Mouse (Mus musculus): ENCODE measurements at regions not wholly inside any gene's neighbourhood (a gene's known extent, or its start where the extent isn't known, plus 50 kb on each side); places are given as distances from the start of the nearest gene placed in this dataset.

GRCm38 (mm10) chr13:60019291-60020174, 157.6 kb downstream of the Gas1 start:
- intact Hi-C loops (cut with DNase I), result loop anchor here (10.0 kb wide), 1 partner anchor 55 kb away; no protein-coding TSS in a partner anchor
- TF ChIP-seq CTCF (IDR thresholded peaks at IDR 0.05), result no peak
- no peak overlapping the region for H3K4me3 ChIP-seq
- H3K27ac ChIP-seq, result peak overlapping the region; percentile 73
- DNase-seq, result peak; percentile 79

GRCm38 (mm10) chr13:60015854-60016366, 161.3 kb downstream of the Gas1 start:
- DNase-seq, result peak; percentile 51
- Histone ChIP-seq H3K27ac (peak overlapping the region; percentile 69), H3K4me3 (no peak overlapping the region)
- intact Hi-C loops (cut with DNase I), result loop anchor here (10.0 kb wide), 1 partner anchor 59 kb away; no protein-coding TSS in a partner anchor
- TF ChIP-seq CTCF (IDR thresholded peaks at IDR 0.05), result no peak

GRCm38 (mm10) chr13:60012046-60012813, 164.9 kb downstream of the Gas1 start:
- Histone ChIP-seq H3K27ac (peak overlapping the region; percentile 76), H3K4me3 (peak overlapping the region; percentile 28)
- intact Hi-C loops (cut with DNase I), result loop anchor here (10.0 kb wide), 1 partner anchor 63 kb away; no protein-coding TSS in a partner anchor
- no peak for TF ChIP-seq CTCF (IDR thresholded peaks at IDR 0.05)
- DNase-seq, result peak; percentile 77

GRCm38 (mm10) chr13:60011092-60011491, 166.1 kb downstream of the Gas1 start:
- TF ChIP-seq CTCF (IDR thresholded peaks at IDR 0.05), result no peak
- H3K27ac ChIP-seq, result no peak overlapping the region; the same call in 1 of the 2 replicates
- no peak for DNase-seq
- H3K4me3 ChIP-seq, result no peak overlapping the region
- intact Hi-C loops (cut with DNase I), result loop anchor here (10.0 kb wide), 1 partner anchor 64 kb away; no protein-coding TSS in a partner anchor

GRCm38 (mm10) chr13:60007593-60007992, 169.6 kb downstream of the Gas1 start:
- peak; percentile 23 for DNase-seq
- intact Hi-C loops (cut with DNase I), result no loop called here
- TF ChIP-seq CTCF (IDR thresholded peaks at IDR 0.05), result no peak
- no peak overlapping the region for H3K27ac ChIP-seq
- no peak overlapping the region for H3K4me3 ChIP-seq

GRCm38 (mm10) chr13:60007031-60007430, 170.1 kb downstream of the Gas1 start:
- DNase-seq, result no peak
- no peak overlapping the region for H3K4me3 ChIP-seq
- TF ChIP-seq CTCF (IDR thresholded peaks at IDR 0.05), result no peak
- intact Hi-C loops (cut with DNase I), result no loop called here
- H3K27ac ChIP-seq, result no peak overlapping the region

- Histone ChIP-seq H3K4me3 (no peak overlapping the region), H3K27ac (no peak overlapping the region)
- TF ChIP-seq CTCF (IDR thresholded peaks at IDR 0.05), result no peak
- intact Hi-C loops (cut with DNase I), result no loop called here
- no peak for DNase-seq
Measured at GRCm38 (mm10) chr13:60004611-60005010, 172.6 kb downstream of the Gas1 start.

GRCm38 (mm10) chr13:60002098-60002497, 175.1 kb downstream of the Gas1 start:
- intact Hi-C loops (cut with DNase I), result no loop called here
- no peak overlapping the region for H3K4me3 ChIP-seq
- no peak for TF ChIP-seq CTCF (IDR thresholded peaks at IDR 0.05)
- no peak overlapping the region for H3K27ac ChIP-seq
- no peak for DNase-seq

- Histone ChIP-seq H3K27ac (no peak overlapping the region), H3K4me3 (no peak overlapping the region)
- DNase-seq, result no peak
- intact Hi-C loops (cut with DNase I), result no loop called here
- TF ChIP-seq CTCF (IDR thresholded peaks at IDR 0.05), result no peak
Measured at GRCm38 (mm10) chr13:60001637-60002036, 175.5 kb downstream of the Gas1 start.

- no peak for DNase-seq
- Histone ChIP-seq H3K4me3 (no peak overlapping the region), H3K27ac (no peak overlapping the region)
- no peak for TF ChIP-seq CTCF (IDR thresholded peaks at IDR 0.05)
- intact Hi-C loops (cut with DNase I), result no loop called here
Measured at GRCm38 (mm10) chr13:60000618-60001347, 176.4 kb downstream of the Gas1 start.

- DNase-seq, result no peak
- intact Hi-C loops (cut with DNase I), result no loop called here
- H3K27ac ChIP-seq, result no peak overlapping the region
- H3K4me3 ChIP-seq, result no peak overlapping the region
- no peak for TF ChIP-seq CTCF (IDR thresholded peaks at IDR 0.05)
Measured at GRCm38 (mm10) chr13:59997431-59997830, 174.5 kb upstream of the Tut7 start.

- DNase-seq, result no peak
- intact Hi-C loops (cut with DNase I), result no loop called here
- Histone ChIP-seq H3K4me3 (no peak overlapping the region), H3K27ac (no peak overlapping the region)
- no peak for TF ChIP-seq CTCF (IDR thresholded peaks at IDR 0.05)
Measured at GRCm38 (mm10) chr13:59996146-59996814, 173.3 kb upstream of the Tut7 start.
